Mouse (Mus musculus) kidney, adult 2 months (tissue): ENCODE measurements around the gene Abca12.

ENCODE experiments used
- CTCF ChIP-seq: fragments of 200-500 bp; conservative IDR thresholded peaks from 2 replicates; pipeline ENCODE4 v1.5.1; 2011; ENCODE audit warnings: low read depth, mild to moderate bottlenecking, control low read depth, low read length, moderate library complexity, mixed read lengths; ENCODE audit not compliant: insufficient read depth, insufficient read length
- POLR2A ChIP-seq: fragments of 200-500 bp; IDR thresholded peaks from one replicate; pipeline ENCODE4 v1.6.1; 2011; ENCODE audit warnings: low read depth, low read length, control low read depth

- TF ChIP-seq CTCF: no peak
- no peak for TF ChIP-seq POLR2A
Observed at GRCm38 (mm10) chr1:71291917-71292316, 122.8 kb downstream of the Abca12 start.
